Mouse (Mus musculus) liver, adult 10 weeks (tissue): ENCODE results near the gene Rabl6. TPM values are rescaled to one million over a fixed set of nuclear protein-coding genes. Genes with fewer than 3 reads are reported as not detected.

Experiments used
- polyA plus RNA-seq: library from polyadenylated mRNA; stranded (reverse); fragments of 350-450 nt; fragmentation: Illumina TruSeq; extraction: RNeasy Lipid Tissue Mini Kit (QIAGEN cat#74804); gene quantifications from one replicate; pipeline ENCODE4 v1.2.3, GENCODE M21; 2014; ENCODE audit warnings: low read depth, low replicate concordance

Gene Rabl6
- polyA plus RNA-seq, result 7.1 TPM

DNA sequence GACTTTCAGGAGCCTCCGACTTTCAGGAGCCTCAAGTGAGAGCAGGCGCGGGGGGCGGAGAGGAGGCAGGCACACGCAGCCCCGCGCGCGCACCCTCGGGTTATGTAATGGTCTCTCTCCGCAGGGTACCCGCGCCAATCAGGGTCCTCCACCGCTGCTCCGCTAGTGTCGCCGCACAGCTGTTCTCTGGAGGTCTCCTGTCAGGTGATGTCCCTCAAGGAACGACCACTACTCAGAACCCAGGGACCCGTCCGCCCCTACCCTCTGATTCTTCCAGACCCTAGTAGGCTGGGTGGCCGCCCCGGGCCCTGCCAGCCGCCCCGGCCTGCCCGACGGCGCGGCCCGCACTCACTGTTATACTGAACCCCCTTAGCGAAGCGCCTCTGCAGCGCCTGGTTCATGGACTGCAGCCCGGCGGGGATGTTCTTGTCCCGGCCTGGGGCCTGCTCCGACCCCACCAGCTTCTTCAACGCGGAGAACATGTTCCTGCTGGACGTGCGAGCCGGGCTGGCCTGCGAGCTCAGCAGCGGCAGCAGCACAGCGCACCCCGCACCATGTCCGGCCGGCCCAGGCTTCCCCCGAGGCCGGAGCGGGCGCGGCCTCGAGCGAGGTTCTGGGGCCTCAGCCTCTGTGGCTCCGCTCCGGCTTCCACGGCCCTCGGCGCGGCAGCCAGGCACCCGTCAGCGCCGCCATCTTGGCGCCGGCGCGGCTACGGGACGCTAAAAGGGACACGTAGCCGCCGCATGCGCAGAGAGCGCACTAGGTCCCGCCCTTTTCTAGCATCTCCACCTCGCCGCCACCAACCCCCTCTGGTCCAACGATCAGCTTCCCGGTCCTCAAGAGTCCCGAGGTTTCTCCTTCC, at the start of gene Rabl6:
Gene Rabl6 (minus strand): TSS at position 761 of the 862 bp plus-strand sequence.

DNA sequence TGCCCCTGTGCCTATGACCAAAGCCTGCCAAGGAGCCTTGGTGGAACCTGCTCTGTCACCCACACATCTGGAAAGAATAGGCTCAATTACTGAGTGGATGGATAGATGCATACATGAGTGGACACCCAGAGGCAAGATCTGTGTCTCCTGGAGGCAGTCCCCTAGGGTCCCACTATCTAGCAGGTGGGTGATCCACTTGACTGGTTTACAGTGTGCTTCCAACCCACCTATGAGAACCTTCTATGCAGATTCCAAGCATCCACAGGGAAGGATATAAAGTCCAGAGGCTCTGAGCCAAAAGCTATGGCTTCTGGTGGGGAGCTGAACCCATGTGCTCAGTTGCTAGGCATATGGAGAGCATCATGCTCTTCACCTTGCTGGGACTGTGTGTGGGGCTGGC, 49.3 kb upstream of the Rabl6 start, which contains the start of gene Lcn5:
Gene Lcn5 (plus strand): TSS at position 301 of the 400 bp plus-strand sequence.

DNA sequence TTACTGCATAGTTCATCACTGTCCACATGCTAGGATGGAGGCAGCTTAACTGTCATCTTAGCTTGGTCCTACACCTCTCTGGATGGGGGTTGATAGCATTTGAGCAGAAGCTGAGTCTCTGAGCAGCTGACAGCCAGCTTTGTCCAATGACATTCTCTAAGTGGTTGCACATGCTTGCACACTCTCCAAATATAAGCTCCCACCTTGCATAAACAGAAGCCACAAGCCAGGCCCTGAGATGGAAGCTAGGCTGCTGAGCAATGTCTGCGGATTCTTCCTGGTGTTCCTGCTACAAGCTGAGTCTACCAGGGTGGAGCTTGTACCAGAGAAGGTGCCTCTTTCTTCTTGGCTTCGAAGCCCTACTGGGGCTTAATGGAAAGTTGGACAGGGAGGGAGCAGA, 44.6 kb upstream of the Rabl6 start, which contains the start of gene Lcn8:
Gene Lcn8 (plus strand): TSS at position 219 of the 400 bp plus-strand sequence.

DNA sequence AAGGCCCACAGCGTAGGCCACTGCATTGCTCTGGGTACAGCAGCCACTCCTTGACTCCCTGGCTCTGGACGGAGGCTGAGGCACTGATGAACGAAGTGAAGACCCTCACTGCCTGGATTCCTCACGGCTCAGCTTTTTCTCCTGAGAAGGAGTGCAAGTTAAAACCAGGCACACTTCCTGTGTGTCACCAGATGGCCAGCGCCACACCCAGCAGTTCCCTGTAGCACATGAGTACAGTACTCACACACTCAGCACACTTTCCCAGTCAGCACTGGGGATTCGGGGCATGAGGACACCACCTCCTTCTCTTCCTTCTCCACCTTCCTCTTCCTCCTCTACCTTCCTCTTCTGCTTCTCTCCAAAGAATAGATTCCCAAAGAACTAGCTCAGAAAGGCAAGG, 19.5 kb upstream of the Rabl6 start, which contains the start of gene Fcna:
Gene Fcna (minus strand): TSS at position 220 of the 400 bp plus-strand sequence.

DNA sequence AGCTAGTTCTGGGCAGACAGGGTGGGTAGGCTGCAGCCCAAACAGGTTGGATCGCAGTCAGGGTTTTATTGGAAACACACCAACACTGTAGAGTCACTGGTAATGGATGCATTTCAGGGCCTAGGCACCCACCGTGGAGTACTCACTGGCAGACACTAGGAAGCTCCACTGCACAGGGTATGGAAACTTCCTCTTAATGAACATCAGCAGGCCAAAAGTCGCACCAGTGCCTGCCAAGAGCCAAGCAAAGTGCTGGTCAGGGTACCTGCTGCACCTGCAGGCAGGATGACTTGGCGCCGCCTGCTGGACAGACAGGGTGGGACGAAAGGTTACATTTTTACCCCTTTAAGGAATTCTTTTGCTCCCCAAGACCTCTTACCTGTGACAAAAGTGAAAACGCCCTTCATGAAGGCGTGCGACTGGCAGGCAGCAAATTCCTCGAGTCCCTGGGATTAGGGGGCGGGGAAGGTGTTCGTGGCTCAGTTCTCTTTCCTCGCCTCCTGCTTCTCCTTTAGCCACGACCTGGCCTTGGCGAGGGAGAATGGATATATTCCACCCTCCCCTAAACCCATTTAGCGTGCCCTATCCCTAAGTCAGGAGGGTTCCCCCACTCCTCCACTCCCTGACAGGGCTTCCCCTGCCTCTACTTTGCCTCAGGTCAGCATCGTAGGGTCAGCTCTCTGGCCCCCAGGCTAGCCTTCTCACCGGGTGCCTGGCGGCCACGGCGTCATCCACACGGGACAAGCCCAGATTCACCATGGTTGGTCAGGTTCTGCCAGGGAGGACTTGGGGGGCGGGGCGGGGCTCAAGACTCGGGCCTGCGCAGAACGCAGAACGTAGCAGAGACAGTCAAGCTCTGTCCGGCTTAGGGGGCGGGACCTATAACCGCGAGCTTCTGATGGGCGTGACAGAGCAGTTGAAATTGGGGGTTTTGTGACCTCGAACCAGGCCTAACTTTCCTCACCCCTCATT, 13.2 kb upstream of the Rabl6 start, which contains the start of gene Tmem141:
Gene Tmem141 (minus strand): TSS at position 777 of the 972 bp plus-strand sequence.

DNA sequence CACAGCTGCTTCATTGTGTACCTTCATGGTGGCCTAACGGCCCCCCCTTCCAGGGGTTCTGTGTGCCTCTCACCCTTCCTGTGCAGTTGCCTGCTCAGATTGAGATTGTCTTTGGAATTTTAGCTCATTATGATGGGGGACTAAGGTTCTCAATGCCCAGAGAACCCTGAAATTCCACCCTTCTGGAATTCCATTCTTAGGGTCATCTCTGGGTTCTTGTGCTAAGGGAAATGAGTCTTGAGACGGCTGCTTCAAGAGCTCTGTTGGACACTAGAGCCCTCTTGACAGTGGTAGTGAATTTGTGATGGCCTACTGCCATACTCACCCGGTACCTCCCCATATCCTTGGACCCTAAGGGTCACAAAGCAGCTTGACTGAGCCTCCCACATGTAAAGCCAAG, 9.3 kb upstream of the Rabl6 start, which contains the start of gene Ccdc183:
Gene Ccdc183 (minus strand): TSS at position 101 of the 400 bp plus-strand sequence.

DNA sequence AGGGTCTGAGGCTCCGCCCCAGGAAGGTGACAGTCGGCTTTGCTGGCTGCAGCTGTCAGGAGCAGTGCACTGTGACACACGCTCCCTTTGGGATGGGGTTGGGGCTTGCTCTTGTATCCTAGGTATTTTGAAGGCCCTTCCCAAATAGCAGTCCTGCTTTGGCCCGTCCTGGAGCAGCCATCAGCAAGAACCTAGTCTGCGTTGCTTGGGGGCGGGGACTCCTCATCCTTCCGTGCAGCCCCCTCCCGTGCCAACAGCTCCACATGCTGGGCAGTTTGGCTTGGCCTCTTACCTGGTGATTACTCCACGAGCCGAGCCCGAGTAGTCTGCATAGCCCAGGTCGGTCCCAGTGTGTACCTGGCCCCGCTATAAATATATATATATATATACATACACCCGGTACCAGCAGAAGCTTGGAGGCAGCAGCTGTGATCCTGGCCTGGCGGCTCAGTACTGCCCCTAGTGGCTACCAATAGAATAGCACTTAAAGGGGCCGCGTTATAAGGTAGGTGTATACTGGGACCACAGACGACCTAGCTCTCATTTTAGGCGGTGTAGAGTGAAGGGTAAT, 26.9 kb downstream of the Rabl6 start, which contains the start of gene Ajm1:
Gene Ajm1 (minus strand): TSS at position 464 of the 571 bp plus-strand sequence.

DNA sequence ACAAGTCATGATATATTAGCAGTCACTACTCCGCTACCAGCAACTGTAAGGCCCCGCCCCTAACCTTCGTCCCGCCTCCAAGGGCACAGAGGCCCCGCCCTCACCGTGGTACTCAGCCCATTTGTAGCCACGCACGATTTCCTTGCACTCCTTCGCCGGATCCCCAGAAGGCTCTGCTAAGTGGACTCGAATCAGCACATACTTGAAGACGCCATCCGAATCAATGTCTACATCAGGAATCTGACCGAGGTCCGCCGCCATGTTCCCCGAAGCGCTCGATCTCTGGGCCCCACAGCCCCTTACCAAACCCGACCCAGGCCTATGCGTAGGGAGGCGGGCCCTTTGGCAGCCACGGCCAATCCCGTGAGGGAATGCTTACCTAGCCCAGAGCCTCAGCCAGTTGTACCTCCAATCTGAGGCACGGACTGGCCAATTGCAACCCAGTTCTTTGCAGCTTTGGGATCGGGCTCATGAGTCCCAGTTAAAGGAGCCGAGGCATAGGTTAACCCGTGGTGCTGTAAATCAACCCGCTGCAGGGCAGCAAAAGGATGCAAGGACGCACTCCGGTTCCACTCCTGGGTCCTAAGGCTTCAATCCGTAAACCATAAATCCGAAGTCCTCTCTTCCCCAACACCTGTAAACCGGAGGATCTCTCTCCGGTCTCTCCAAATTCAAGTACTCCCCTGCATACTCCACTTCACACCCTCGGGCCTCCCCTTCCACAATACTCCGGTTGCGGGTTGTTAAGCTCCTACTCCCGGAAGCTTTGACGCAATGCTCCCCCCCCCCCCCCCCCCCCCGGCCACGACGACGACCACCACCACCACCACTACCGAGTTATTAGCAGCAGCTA, 33.5 kb downstream of the Rabl6 start, which contains the start of the genes Mamdc4 and Phpt1:
Gene Mamdc4 (minus strand): TSS at position 267 of the 853 bp plus-strand sequence.
Gene Phpt1 (minus strand): TSS at position 646 of the 853 bp plus-strand sequence.

DNA sequence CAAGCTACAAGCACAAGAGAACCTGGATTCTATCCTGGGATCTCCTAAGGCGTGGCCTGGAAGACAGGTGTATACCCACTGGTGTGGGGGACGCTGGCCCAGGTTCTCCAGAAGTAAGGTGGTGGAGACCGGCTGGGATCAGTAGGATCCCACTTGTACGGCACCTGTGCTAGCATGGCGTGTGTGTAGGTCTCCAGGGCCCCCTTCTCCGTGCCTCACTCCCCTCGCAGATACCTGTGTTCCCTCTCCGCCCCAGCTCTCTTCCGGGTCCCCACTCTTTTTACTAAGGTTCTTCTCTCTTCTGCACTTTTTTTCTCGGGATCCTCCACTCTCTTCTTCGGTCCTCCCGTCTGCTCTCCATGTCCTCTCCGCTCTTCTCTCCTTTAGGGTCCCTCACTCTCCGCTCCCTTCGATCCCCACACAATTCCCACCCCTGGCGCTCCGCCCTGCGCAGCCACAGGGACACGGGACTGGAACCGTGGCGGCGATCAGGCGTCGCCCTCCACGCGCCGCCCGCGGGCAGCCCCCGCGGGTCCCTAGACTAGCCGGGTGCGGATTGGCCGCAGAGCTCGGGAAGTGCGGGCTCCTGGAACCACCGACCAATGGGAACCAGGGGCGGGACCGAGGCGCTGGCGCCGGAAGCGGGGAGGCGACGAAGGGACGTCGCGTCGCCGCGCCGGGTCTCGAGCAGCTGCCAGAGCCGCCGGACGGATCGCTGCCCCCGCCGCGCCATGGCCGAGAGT, 50.9 kb downstream of the Rabl6 start, which contains the start of gene Edf1:
Gene Edf1 (plus strand): TSS at position 627 of the 743 bp plus-strand sequence.

DNA sequence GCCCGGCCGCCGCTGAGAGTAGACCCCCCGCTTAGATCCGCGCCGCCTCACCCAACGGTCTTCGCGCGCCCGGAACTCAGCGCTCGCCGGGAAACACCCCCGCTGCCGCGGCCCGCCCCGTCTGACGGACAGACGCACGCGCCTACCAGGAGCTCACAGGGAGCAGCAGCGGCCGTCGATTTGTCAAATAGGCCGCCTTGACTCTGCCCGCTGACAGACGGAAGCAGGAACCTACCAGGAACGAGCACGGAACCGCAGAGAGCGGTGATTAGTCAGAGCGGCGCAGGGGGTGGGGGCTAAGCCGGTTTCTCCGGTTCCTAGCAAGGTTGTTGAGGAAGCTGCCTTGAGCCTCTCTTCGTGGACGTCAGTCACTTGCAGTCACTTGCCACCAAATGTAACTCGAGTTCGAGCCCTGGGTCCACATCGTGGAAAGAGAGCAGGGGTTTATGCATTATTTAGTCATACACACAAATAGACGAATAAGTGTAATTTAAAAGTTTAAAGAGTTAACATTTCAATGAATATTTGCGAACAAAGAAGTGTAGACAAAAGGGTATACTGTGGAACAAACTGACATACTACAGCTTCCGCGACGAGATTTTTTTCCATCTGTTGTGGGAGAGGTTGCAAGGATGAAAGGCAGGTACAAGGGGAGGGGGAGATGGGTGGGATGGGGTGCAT, 61.4 kb downstream of the Rabl6 start, which contains the start of gene Traf2:
Gene Traf2 (minus strand): TSS at position 130 of the 681 bp plus-strand sequence.

Other genes with a start within 250 kb of the Rabl6 start
- gene Uap1l1, start 242.8 kb downstream of the Rabl6 start, polyA plus RNA-seq, result 1.8 TPM
- gene Sapcd2, start 236.2 kb downstream of the Rabl6 start, polyA plus RNA-seq, result not detected
- gene Entpd2, start 212.6 kb downstream of the Rabl6 start, polyA plus RNA-seq, result not detected
- gene Npdc1, start 209.2 kb downstream of the Rabl6 start, polyA plus RNA-seq, result 1.1 TPM
- not detected for gene Fut7, start 185.3 kb downstream of the Rabl6 start, polyA plus RNA-seq
- gene Abca2, start 179.8 kb downstream of the Rabl6 start, polyA plus RNA-seq, result 2.0 TPM
- not detected for gene Clic3, start 151.7 kb downstream of the Rabl6 start, polyA plus RNA-seq
- gene Paxx, start 147.4 kb downstream of the Rabl6 start, polyA plus RNA-seq, result 57.0 TPM
- 2.1 TPM for gene Ptgds, start 138.5 kb downstream of the Rabl6 start, polyA plus RNA-seq
- gene Lcn12, start 114.6 kb downstream of the Rabl6 start, polyA plus RNA-seq, result not detected
- gene Fbxw5, start 107.8 kb downstream of the Rabl6 start, polyA plus RNA-seq, result 1.9 TPM
- gene C8g, start 106.8 kb downstream of the Rabl6 start, polyA plus RNA-seq, result 156 TPM
- gene Traf2, start 61.6 kb downstream of the Rabl6 start, polyA plus RNA-seq, result 0.93 TPM
- 9.1 TPM for gene Edf1, start 50.7 kb downstream of the Rabl6 start, polyA plus RNA-seq
- not detected for gene Mamdc4, start 33.7 kb downstream of the Rabl6 start, polyA plus RNA-seq
- 3.5 TPM for gene Phpt1, start 33.3 kb downstream of the Rabl6 start, polyA plus RNA-seq
- not detected for gene Ajm1, start 26.8 kb downstream of the Rabl6 start, polyA plus RNA-seq
- gene Ccdc183, start 9.2 kb upstream of the Rabl6 start, polyA plus RNA-seq, result not detected
- gene Tmem141, start 13.5 kb upstream of the Rabl6 start, polyA plus RNA-seq, result 7.4 TPM
- 34.9 TPM for gene Fcna, start 19.5 kb upstream of the Rabl6 start, polyA plus RNA-seq
- gene Lcn8, start 44.6 kb upstream of the Rabl6 start, polyA plus RNA-seq, result not detected
- gene Lcn5, start 49.4 kb upstream of the Rabl6 start, polyA plus RNA-seq, result not detected
- gene Lcn6, start 68.3 kb upstream of the Rabl6 start, polyA plus RNA-seq, result not detected
- not detected for gene Lcn10, start 74.2 kb upstream of the Rabl6 start, polyA plus RNA-seq
- not detected for gene Obp2a, start 91.5 kb upstream of the Rabl6 start, polyA plus RNA-seq
- 0.72 TPM for gene Bmyc, start 98.2 kb upstream of the Rabl6 start, polyA plus RNA-seq
- not detected for gene Obp2b, start 128.5 kb upstream of the Rabl6 start, polyA plus RNA-seq
- gene Lcn3, start 157.0 kb upstream of the Rabl6 start, polyA plus RNA-seq, result not detected
- not detected for gene Lcn11, start 168.5 kb upstream of the Rabl6 start, polyA plus RNA-seq
- gene Gm13539, start 173.7 kb upstream of the Rabl6 start, polyA plus RNA-seq, result not detected
- not detected for gene Glt6d1, start 207.3 kb upstream of the Rabl6 start, polyA plus RNA-seq
- gene Lcn9, start 214.6 kb upstream of the Rabl6 start, polyA plus RNA-seq, result not detected
- not detected for gene Sohlh1, start 238.7 kb upstream of the Rabl6 start, polyA plus RNA-seq